Mouse (Mus musculus): ENCODE results near the gene Epb41l1. TPM values are rescaled to one million over a fixed set of nuclear protein-coding genes. Genes with fewer than 3 reads are reported as not detected.

Gene Epb41l1
- polyA plus RNA-seq, 1 experiment, result 4.0 TPM

DNA sequence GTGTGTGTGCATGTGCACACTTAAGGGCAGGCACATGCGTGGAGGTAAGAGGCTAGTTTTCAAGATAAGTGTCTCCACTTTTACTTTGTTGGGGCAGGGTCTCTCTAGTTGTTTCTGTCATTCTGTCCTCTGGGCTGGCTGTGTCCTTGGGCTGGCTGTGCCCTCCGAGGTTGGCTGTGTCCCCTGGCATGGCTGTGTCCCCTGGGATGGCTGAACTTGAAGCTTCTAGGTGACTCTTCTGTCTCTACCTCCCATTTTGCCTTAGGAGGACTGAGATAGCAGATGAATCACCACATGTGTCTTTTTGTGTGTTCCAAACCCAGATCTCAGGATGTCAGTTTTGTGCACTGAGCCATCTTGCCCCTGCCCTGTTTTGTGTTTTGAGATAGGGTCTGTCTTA, 5.7 kb upstream of the Epb41l1 start:
- H3K36me3 ChIP-seq (ENCODE audit: control insufficient read depth, insufficient read depth, low read length), result no peaks in the 10 kb centered on the region
- no peaks in the 10 kb centered on the region for H3K27me3 ChIP-seq (ENCODE audit: control insufficient read depth, insufficient read depth, low read length)
- TF ChIP-seq POLR2A (IDR thresholded peaks at IDR 0.05; ENCODE audit: control insufficient read depth, low read depth, low read length) (no peak), CTCF (IDR thresholded peaks at IDR 0.05; ENCODE audit: control insufficient read depth, insufficient read depth, insufficient replicate concordance, low read depth, low read length) (no peak)
- H3K27ac ChIP-seq (ENCODE audit: control insufficient read depth, insufficient read depth, low read depth, low read length), result no peak overlapping the region
- no peak overlapping the region for H3K4me3 ChIP-seq (ENCODE audit: control insufficient read depth, low read depth, low read length)
- no peaks in the 10 kb centered on the region for H3K4me1 ChIP-seq (ENCODE audit: control insufficient read depth, insufficient read depth, low read length)

DNA sequence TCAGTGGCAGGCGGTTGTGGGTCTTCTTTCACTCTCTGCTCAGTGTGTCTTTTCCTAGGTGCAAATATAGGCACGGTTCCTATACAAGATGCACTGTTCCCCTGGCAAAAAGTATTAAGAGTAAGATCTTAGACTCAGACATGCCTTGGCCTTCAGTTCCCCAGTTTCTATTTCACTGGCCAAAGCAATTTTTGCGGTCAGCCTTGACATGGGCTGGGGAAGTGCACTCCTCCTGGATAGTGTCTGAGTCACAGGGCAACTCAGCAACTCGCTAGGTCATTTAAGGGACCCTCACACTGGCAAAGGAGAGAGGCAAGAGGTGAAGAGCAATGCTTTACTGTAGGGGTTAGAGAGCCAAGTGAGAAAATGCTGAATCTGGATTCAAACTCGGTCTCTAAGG, 5.0 kb upstream of the Epb41l1 start:
- 0 out of 2 replicates have a peak, but pooled peaks cover 3% of the 10 kb centered on the region for H3K4me1 ChIP-seq (ENCODE audit: control insufficient read depth, insufficient read depth, low read length)
- no peaks in the 10 kb centered on the region for H3K36me3 ChIP-seq (ENCODE audit: control insufficient read depth, insufficient read depth, low read length)
- no peak for TF ChIP-seq CTCF (IDR thresholded peaks at IDR 0.05; ENCODE audit: control insufficient read depth, insufficient read depth, insufficient replicate concordance, low read depth, low read length)
- no peak for TF ChIP-seq POLR2A (IDR thresholded peaks at IDR 0.05; ENCODE audit: control insufficient read depth, low read depth, low read length)
- H3K27ac ChIP-seq (ENCODE audit: control insufficient read depth, insufficient read depth, low read depth, low read length), result no peak overlapping the region
- H3K4me3 ChIP-seq (ENCODE audit: control insufficient read depth, low read depth, low read length), result no peak overlapping the region
- H3K27me3 ChIP-seq (ENCODE audit: control insufficient read depth, insufficient read depth, low read length), result no peaks in the 10 kb centered on the region

DNA sequence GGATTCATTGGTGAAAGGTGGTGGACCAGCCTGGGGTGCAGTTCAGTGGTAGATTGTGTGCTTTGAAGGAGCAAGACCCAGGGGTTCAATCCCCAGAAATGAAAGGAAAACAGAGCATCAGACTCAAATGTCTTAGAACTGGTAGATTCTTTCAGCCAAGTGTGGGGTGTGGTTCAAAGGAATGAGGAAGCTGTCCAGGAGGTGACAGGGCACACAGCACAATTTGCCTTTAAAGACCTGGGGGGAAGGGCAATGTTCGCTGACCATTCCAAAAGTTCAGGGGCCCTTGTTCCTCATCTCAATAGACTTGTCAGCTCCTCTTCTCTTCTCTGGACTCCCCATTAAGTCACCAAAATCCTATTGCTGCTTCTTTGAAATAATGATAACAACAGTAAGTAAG, 3.5 kb upstream of the Epb41l1 start:
- no peak for TF ChIP-seq POLR2A (IDR thresholded peaks at IDR 0.05; ENCODE audit: control insufficient read depth, low read depth, low read length)
- no peak for TF ChIP-seq CTCF (IDR thresholded peaks at IDR 0.05; ENCODE audit: control insufficient read depth, insufficient read depth, insufficient replicate concordance, low read depth, low read length)
- H3K27me3 ChIP-seq (ENCODE audit: control insufficient read depth, insufficient read depth, low read length), result no peaks in the 10 kb centered on the region
- H3K27ac ChIP-seq (ENCODE audit: control insufficient read depth, insufficient read depth, low read depth, low read length), result no peak overlapping the region
- H3K4me1 ChIP-seq (ENCODE audit: control insufficient read depth, insufficient read depth, low read length), result peaks cover 6% of the 10 kb centered on the region; the same call in 1 of the 2 replicates
- H3K4me3 ChIP-seq (ENCODE audit: control insufficient read depth, low read depth, low read length), result no peak overlapping the region
- H3K36me3 ChIP-seq (ENCODE audit: control insufficient read depth, insufficient read depth, low read length), result no peaks in the 10 kb centered on the region

- no peak overlapping the region for H3K27ac ChIP-seq (ENCODE audit: control insufficient read depth, insufficient read depth, low read depth, low read length)
- H3K4me3 ChIP-seq (ENCODE audit: control insufficient read depth, low read depth, low read length), result no peak overlapping the region
- H3K4me1 ChIP-seq (ENCODE audit: control insufficient read depth, insufficient read depth, low read length), result peaks cover 6% of the 10 kb centered on the region; the same call in 1 of the 2 replicates
- H3K27me3 ChIP-seq (ENCODE audit: control insufficient read depth, insufficient read depth, low read length), result no peaks in the 10 kb centered on the region
- no peaks in the 10 kb centered on the region for H3K36me3 ChIP-seq (ENCODE audit: control insufficient read depth, insufficient read depth, low read length)
- TF ChIP-seq POLR2A (IDR thresholded peaks at IDR 0.05; ENCODE audit: control insufficient read depth, low read depth, low read length) (no peak), CTCF (IDR thresholded peaks at IDR 0.05; ENCODE audit: control insufficient read depth, insufficient read depth, insufficient replicate concordance, low read depth, low read length) (no peak)
Observed at GRCm38 (mm10) chr2:156418467-156418866, 2.2 kb upstream of the Epb41l1 start.

GRCm38 (mm10) chr2:156420327-156420693, 399 bp upstream of the Epb41l1 start:
- no peak for TF ChIP-seq CTCF (IDR thresholded peaks at IDR 0.05; ENCODE audit: control insufficient read depth, insufficient read depth, insufficient replicate concordance, low read depth, low read length)
- TF ChIP-seq POLR2A (IDR thresholded peaks at IDR 0.05; ENCODE audit: control insufficient read depth, low read depth, low read length), result no peak
- H3K27me3 ChIP-seq (ENCODE audit: control insufficient read depth, insufficient read depth, low read length), result no peaks in the 10 kb centered on the region
- no peaks in the 10 kb centered on the region for H3K36me3 ChIP-seq (ENCODE audit: control insufficient read depth, insufficient read depth, low read length)
- no peak overlapping the region for H3K27ac ChIP-seq (ENCODE audit: control insufficient read depth, insufficient read depth, low read depth, low read length)
- peaks cover 6% of the 10 kb centered on the region; the same call in 1 of the 2 replicates for H3K4me1 ChIP-seq (ENCODE audit: control insufficient read depth, insufficient read depth, low read length)
- peak overlapping the region; percentile 57 for H3K4me3 ChIP-seq (ENCODE audit: control insufficient read depth, low read depth, low read length)

GRCm38 (mm10) chr2:156421381-156422110, 837 bp downstream of the Epb41l1 start:
- Histone ChIP-seq H3K36me3 (ENCODE audit: control insufficient read depth, insufficient read depth, low read length) (no peaks in the 10 kb centered on the region), H3K27ac (ENCODE audit: control insufficient read depth, insufficient read depth, low read depth, low read length) (no peak overlapping the region), H3K27me3 (ENCODE audit: control insufficient read depth, insufficient read depth, low read length) (no peaks in the 10 kb centered on the region), H3K4me1 (ENCODE audit: control insufficient read depth, insufficient read depth, low read length) (peaks cover 6% of the 10 kb centered on the region; the same call in 1 of the 2 replicates), H3K4me3 (ENCODE audit: control insufficient read depth, low read depth, low read length) (peak overlapping the region; percentile 79)
- TF ChIP-seq CTCF (IDR thresholded peaks at IDR 0.05; ENCODE audit: control insufficient read depth, insufficient read depth, insufficient replicate concordance, low read depth, low read length), result no peak
- TF ChIP-seq POLR2A (IDR thresholded peaks at IDR 0.05; ENCODE audit: control insufficient read depth, low read depth, low read length), result no peak

DNA sequence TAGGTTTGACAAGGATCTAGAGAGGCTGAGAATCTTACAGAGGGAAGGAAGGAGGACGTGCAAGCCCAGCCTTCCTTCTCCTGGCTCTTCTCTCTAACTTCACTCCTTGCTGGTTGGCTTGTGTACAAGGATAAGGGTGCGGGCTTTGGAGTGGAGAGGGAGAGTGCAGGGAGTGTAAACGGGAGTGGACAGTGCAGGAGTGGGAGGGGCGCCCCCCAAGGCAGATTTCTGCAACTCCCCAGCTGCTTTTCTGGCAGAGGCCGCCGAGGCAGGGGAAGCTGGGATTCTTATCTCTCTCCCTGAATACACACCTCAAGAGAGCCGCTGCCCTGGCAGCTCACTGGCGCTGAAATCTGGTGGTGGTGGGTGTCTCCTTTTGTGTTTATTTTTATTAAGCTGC, 1.9 kb downstream of the Epb41l1 start:
- TF ChIP-seq CTCF (IDR thresholded peaks at IDR 0.05; ENCODE audit: control insufficient read depth, insufficient read depth, insufficient replicate concordance, low read depth, low read length), result no peak
- TF ChIP-seq POLR2A (IDR thresholded peaks at IDR 0.05; ENCODE audit: control insufficient read depth, low read depth, low read length), result no peak
- H3K27me3 ChIP-seq (ENCODE audit: control insufficient read depth, insufficient read depth, low read length), result no peaks in the 10 kb centered on the region
- no peaks in the 10 kb centered on the region for H3K36me3 ChIP-seq (ENCODE audit: control insufficient read depth, insufficient read depth, low read length)
- peaks cover 6% of the 10 kb centered on the region; the same call in 1 of the 2 replicates for H3K4me1 ChIP-seq (ENCODE audit: control insufficient read depth, insufficient read depth, low read length)
- H3K27ac ChIP-seq (ENCODE audit: control insufficient read depth, insufficient read depth, low read depth, low read length), result no peak overlapping the region
- H3K4me3 ChIP-seq (ENCODE audit: control insufficient read depth, low read depth, low read length), result no peak overlapping the region
